Mouse (Mus musculus) stomach, postnatal 0 days (tissue): Measurements from ENCODE around the gene Pde10a. TPM values are rescaled to one million over a fixed set of nuclear protein-coding genes. Genes with fewer than 3 reads are reported as not detected.
A peak's percentile ranks its signal among the peaks of the same experiment; 100 is the strongest.

Source experiments
- ATAC-seq: fragments of 200-750 bp; cut with Nextera tagmentation; 2 replicates; pipeline ENCODE4 v1.8.0; 2017; ENCODE audit not compliant: low FRiP score, low TSS enrichment
- DNase-seq: peaks from one replicate; pipeline ENCODE4 v3.0.0-alpha.2; 2016; ENCODE audit warnings: low spot score
- H3K27ac ChIP-seq: fragments of 300-500 bp; sonication (generic); replicated peaks from 2 replicates; pipeline ENCODE4 v1.5.1; 2014; ENCODE audit warnings: mild to moderate bottlenecking, control low read depth
- H3K27me3 ChIP-seq: fragments of 300-500 bp; sonication (generic); 2 replicates; pipeline ENCODE4 v1.6.1; 2014; ENCODE audit warnings: low read length; ENCODE audit not compliant: control insufficient read depth, insufficient read depth
- H3K36me3 ChIP-seq: fragments of 300-500 bp; sonication (generic); 2 replicates; pipeline ENCODE4 v1.6.1; 2014; ENCODE audit warnings: low read length, mixed read lengths; ENCODE audit not compliant: control insufficient read depth, insufficient read depth
- H3K4me1 ChIP-seq: fragments of 300-500 bp; sonication (generic); replicated peaks from 2 replicates; pipeline ENCODE4 v1.6.1; 2014; ENCODE audit warnings: antibody characterized with exemption; ENCODE audit not compliant: control insufficient read depth, insufficient read depth
- H3K4me2 ChIP-seq: fragments of 300-500 bp; sonication (generic); replicated peaks from 2 replicates; pipeline ENCODE4 v1.6.1; 2014; ENCODE audit warnings: low read depth, mild to moderate bottlenecking, control low read depth, moderate library complexity
- H3K4me3 ChIP-seq: fragments of 300-500 bp; sonication (generic); 2 replicates; pipeline ENCODE4 v1.5.1; 2014; ENCODE audit warnings: low read depth, low read length, control low read depth
- H3K9ac ChIP-seq: fragments of 300-500 bp; sonication (generic); 2 replicates; pipeline ENCODE4 v1.6.1; 2014; ENCODE audit warnings: mild to moderate bottlenecking, low read length, control low read depth, mixed read lengths
- H3K9me3 ChIP-seq: fragments of 300-500 bp; sonication (generic); 2 replicates; pipeline ENCODE4 v1.6.1; 2016; ENCODE audit warnings: low read length; ENCODE audit not compliant: control insufficient read depth
- CTCF ChIP-seq: IDR thresholded peaks from 2 replicates; pipeline ENCODE4 v1.5.1; 2016; ENCODE audit warnings: antibody characterized with exemption, low read depth, mild to moderate bottlenecking, moderate library complexity
- EP300 ChIP-seq: optimal IDR thresholded peaks from 2 replicates; pipeline ENCODE3; 2016; ENCODE audit warnings: antibody characterized with exemption
- WGBS: fragments of 180-500 bp; shearing (Covaris S2); extraction: QIAGEN DNeasy Blood & Tissue Kit; methylation state at CpG from one replicate; pipeline ENCODE4 v1.1.7; 2014; 5-methylcytosine and 5-hydroxymethylcytosine counted together
- polyA plus RNA-seq: library from polyadenylated mRNA; unstranded; fragments of >200 nt; fragmentation: Nextera tagmentation; extraction: Ambion mirVana; gene quantifications from 2 replicates; pipeline ENCODE4 v1.2.1, GENCODE M21; 2015

Pde10a gene
- polyA plus RNA-seq, 1 experiment from 2014 or later = 0.69 TPM

GRCm38 (mm10) chr17:8800478-8801082, 275.4 kb downstream of the Pde10a start:
- TF ChIP-seq CTCF (peak; percentile 24; the same call in 1 of the 2 replicates), EP300 (no peak)
- Histone ChIP-seq H3K9me3 (no peaks in the 10 kb centered on the region), H3K4me2 (peak overlapping the region; percentile 95), H3K4me3 (peak overlapping the region; percentile 66), H3K27ac (peak overlapping the region; percentile 63; the same call in 1 of the 2 replicates), H3K4me1 (0 out of 2 replicates have a peak, but pooled peaks cover 2% of the 10 kb centered on the region), H3K9ac (peak overlapping the region; percentile 62), H3K27me3 (peaks cover 15% of the 10 kb centered on the region; the same call in 1 of the 2 replicates), H3K36me3 (no peaks in the 10 kb centered on the region)
- WGBS = 1% methylated on average over 43 of the region's 53 CpGs
- DNase-seq = peak; percentile 63
- peak; percentile 64 for ATAC-seq

GRCm38 (mm10) chr17:8801083-8801854, 276.1 kb downstream of the Pde10a start:
- ATAC-seq (peak; percentile 75), DNase-seq (peak; percentile 46)
- TF ChIP-seq EP300 = no peak
- TF ChIP-seq CTCF = no peak
- H3K27me3 ChIP-seq = peaks cover 15% of the 10 kb centered on the region; the same call in 1 of the 2 replicates
- 0% methylated on average over 37 of the region's 72 CpGs for WGBS
- H3K9ac ChIP-seq = peak overlapping the region; percentile 62
- H3K36me3 ChIP-seq = no peaks in the 10 kb centered on the region
- H3K9me3 ChIP-seq = no peaks in the 10 kb centered on the region
- H3K4me2 ChIP-seq = peak overlapping the region; percentile 95
- 0 out of 2 replicates have a peak, but pooled peaks cover 2% of the 10 kb centered on the region for H3K4me1 ChIP-seq
- peak overlapping the region; percentile 63 for H3K27ac ChIP-seq
- H3K4me3 ChIP-seq = peak overlapping the region; percentile 66

GRCm38 (mm10) chr17:8801855-8802104, 276.6 kb downstream of the Pde10a start:
- Histone ChIP-seq H3K27ac (no peak overlapping the region), H3K9ac (peak overlapping the region; percentile 62), H3K4me1 (0 out of 2 replicates have a peak, but pooled peaks cover 2% of the 10 kb centered on the region), H3K9me3 (no peaks in the 10 kb centered on the region), H3K4me3 (peak overlapping the region; percentile 66), H3K36me3 (no peaks in the 10 kb centered on the region), H3K27me3 (peaks cover 15% of the 10 kb centered on the region; the same call in 1 of the 2 replicates), H3K4me2 (peak overlapping the region; percentile 95)
- WGBS = under 1% methylated on average over 31 of the region's 31 CpGs
- TF ChIP-seq EP300 (no peak), CTCF (no peak)
- ATAC-seq = no peak; the same call in 1 of the 2 replicates
- no peak for DNase-seq

- H3K4me2 ChIP-seq = peak overlapping the region; percentile 95
- no peaks in the 10 kb centered on the region for H3K36me3 ChIP-seq
- no peak overlapping the region for H3K27ac ChIP-seq
- peak overlapping the region; percentile 62 for H3K9ac ChIP-seq
- WGBS = 1% methylated on average over 33 of the region's 33 CpGs
- peaks cover 15% of the 10 kb centered on the region; the same call in 1 of the 2 replicates for H3K27me3 ChIP-seq
- ATAC-seq (no peak), DNase-seq (no peak)
- H3K9me3 ChIP-seq = no peaks in the 10 kb centered on the region
- H3K4me3 ChIP-seq = peak overlapping the region; percentile 66
- TF ChIP-seq CTCF = no peak
- TF ChIP-seq EP300 = no peak
- 0 out of 2 replicates have a peak, but pooled peaks cover 2% of the 10 kb centered on the region for H3K4me1 ChIP-seq
Measured at GRCm38 (mm10) chr17:8802161-8802888, 277.2 kb downstream of the Pde10a start.

- Histone ChIP-seq H3K4me2 (peak overlapping the region; percentile 95), H3K4me3 (peak overlapping the region; percentile 66), H3K27me3 (peaks cover 9% of the 10 kb centered on the region; the same call in 1 of the 2 replicates), H3K27ac (no peak overlapping the region), H3K36me3 (no peaks in the 10 kb centered on the region), H3K9ac (no peak overlapping the region), H3K4me1 (0 out of 2 replicates have a peak, but pooled peaks cover 2% of the 10 kb centered on the region), H3K9me3 (no peaks in the 10 kb centered on the region)
- DNase-seq = no peak
- TF ChIP-seq EP300 (no peak), CTCF (no peak)
- WGBS = 11% methylated on average over 27 of the region's 27 CpGs
- no peak for ATAC-seq
Measured at GRCm38 (mm10) chr17:8802889-8803799, 278.0 kb downstream of the Pde10a start.
